Mouse (Mus musculus) ES-E14 (cell line): ENCODE measurements around the gene Pakap. TPM values are rescaled to one million over a fixed set of nuclear protein-coding genes. Genes with fewer than 3 reads are reported as not detected.
A peak's percentile ranks its signal among the peaks of the same experiment; 100 is the strongest.

Experiments used
- DNase-seq: peaks from one replicate; pipeline ENCODE4 v3.0.0-alpha.2; 2013; ENCODE audit warnings: low read depth, low spot score
- H3K27ac ChIP-seq: 2 replicates; pipeline ENCODE4 v1.5.1; 2012; ENCODE audit warnings: low read depth, mild to moderate bottlenecking, low read length, moderate library complexity, mixed read lengths; ENCODE audit not compliant: poor library complexity, insufficient read depth, severe bottlenecking
- H3K36me3 ChIP-seq: 2 replicates; pipeline ENCODE4 v1.6.1; 2012; ENCODE audit warnings: mild to moderate bottlenecking, low read length, moderate library complexity, mixed read lengths; ENCODE audit not compliant: control insufficient read depth, poor library complexity, insufficient read depth, severe bottlenecking
- H3K4me1 ChIP-seq, 2 experiments: fragments of 150-350 bp in 1 of 2; sonication (generic) in 1 of 2; 2 replicates each; pipeline ENCODE4 v1.6.1; 2012; ENCODE audit warnings: low read length in 2 of 2, mild to moderate bottlenecking in 1 of 2, mixed read lengths in 1 of 2; ENCODE audit not compliant: control insufficient read depth in 2 of 2, insufficient read depth in 2 of 2, poor library complexity in 1 of 2
- H3K4me3 ChIP-seq, 2 experiments: fragments of 150-350 bp in 1 of 2; sonication (generic) in 1 of 2; 2 replicates each; pipeline ENCODE4 v1.5.1; 2012; ENCODE audit warnings: low read length in 2 of 2, low read depth in 1 of 2, mild to moderate bottlenecking in 1 of 2, mixed read lengths in 1 of 2; ENCODE audit not compliant: insufficient read depth in 1 of 2, poor library complexity in 1 of 2, severe bottlenecking in 1 of 2
- H3K9ac ChIP-seq: 2 replicates; pipeline ENCODE4 v1.6.1; 2012; ENCODE audit warnings: low read depth, mild to moderate bottlenecking, low read length, mixed read lengths; ENCODE audit not compliant: poor library complexity, insufficient read depth, severe bottlenecking
- H3K9me3 ChIP-seq: fragments of 150-350 bp; sonication (generic); 2 replicates; pipeline ENCODE4 v1.6.1; 2012; ENCODE audit warnings: low read depth, mild to moderate bottlenecking, low read length; ENCODE audit not compliant: control insufficient read depth, insufficient read depth
- CHD2 ChIP-seq: IDR thresholded peaks from 2 replicates; pipeline ENCODE4 v1.6.1; 2014; ENCODE audit warnings: mild to moderate bottlenecking, low read depth, low read length, inconsistent platforms
- HCFC1 ChIP-seq: IDR thresholded peaks from 2 replicates; pipeline ENCODE4 v1.6.1; 2012; ENCODE audit warnings: low read length, inconsistent platforms, borderline replicate concordance; ENCODE audit not compliant: insufficient read depth
- MAFK ChIP-seq: IDR thresholded peaks from 2 replicates; pipeline ENCODE4 v1.6.1; 2014; ENCODE audit warnings: mild to moderate bottlenecking, low read depth, low read length, inconsistent platforms; ENCODE audit not compliant: insufficient read depth
- ZC3H11A ChIP-seq: IDR thresholded peaks from 2 replicates; pipeline ENCODE4 v1.6.1; 2012; ENCODE audit warnings: low read depth, mild to moderate bottlenecking, inconsistent platforms, low read length, borderline replicate concordance
- ZNF384 ChIP-seq: IDR thresholded peaks from 2 replicates; pipeline ENCODE4 v1.6.1; 2012; ENCODE audit warnings: low read depth, low read length, inconsistent platforms
- in situ Hi-C, 2 experiments: fragments of 600-800 bp; cut with MboI; formaldehyde crosslinking; loops; one replicate each; pipeline ENCODE4 v1.15.1; 2025; ENCODE audit warnings: low sequenced_read_pairs in 2 of 2, inconsistent platforms in 1 of 2; ENCODE audit not compliant: unreplicated experiment in 2 of 2
- total RNA-seq: library from RNA; depleted of rRNA; stranded (reverse); fragments of 300-350 nt; gene quantifications from 2 replicates; pipeline ENCODE4 v1.2.3, GENCODE M21; 2012

Gene Pakap
- total RNA-seq, 1 experiment = 5.8 TPM

GRCm38 (mm10) chr4:57783853-57784600, 216.0 kb downstream of the Pakap start:
- no peak for DNase-seq
- in situ Hi-C loops = no loop called here

GRCm38 (mm10) chr4:57788709-57789108, 220.7 kb downstream of the Pakap start:
- Histone ChIP-seq H3K4me3 (no peak overlapping the region), H3K27ac (no peak overlapping the region), H3K36me3 (no peaks in the 10 kb centered on the region), H3K4me1 (peaks cover 0 to 4% of the 10 kb centered on the region in 2 experiments; a peak in 2 of 4 replicates), H3K9ac (no peak overlapping the region), H3K9me3 (no peaks in the 10 kb centered on the region)
- TF ChIP-seq ZC3H11A (peak; percentile 42; the same call in 1 of the 2 replicates), HCFC1 (no peak), CHD2 (no peak), MAFK (no peak), ZNF384 (no peak)
- DNase-seq = no peak
- in situ Hi-C loops = no loop called here

More at GRCm38 (mm10) chr4:57783853-57784600, 216.0 kb downstream of the Pakap start:
- no peak for TF ChIP-seq ZC3H11A
- TF ChIP-seq ZNF384 = no peak
- no peak for TF ChIP-seq MAFK
- TF ChIP-seq CHD2 = no peak
- no peak for TF ChIP-seq HCFC1
- H3K4me1 ChIP-seq = peaks cover 0 to 5% of the 10 kb centered on the region in 2 experiments; a peak in 1 of 4 replicates
- no peak overlapping the region for H3K4me3 ChIP-seq
- no peaks in the 10 kb centered on the region for H3K9me3 ChIP-seq
- no peaks in the 10 kb centered on the region for H3K36me3 ChIP-seq
- no peak overlapping the region for H3K27ac ChIP-seq
- no peak overlapping the region for H3K9ac ChIP-seq

GRCm38 (mm10) chr4:57789118-57789517, 221.1 kb downstream of the Pakap start:
- Histone ChIP-seq H3K27ac (no peak overlapping the region), H3K4me3 (no peak overlapping the region), H3K4me1 (peaks cover 0 to 5% of the 10 kb centered on the region in 2 experiments; a peak in 2 of 4 replicates), H3K9ac (no peak overlapping the region), H3K9me3 (no peaks in the 10 kb centered on the region), H3K36me3 (no peaks in the 10 kb centered on the region)
- TF ChIP-seq ZNF384 (no peak), ZC3H11A (no peak), CHD2 (no peak), HCFC1 (no peak), MAFK (no peak)
- no peak for DNase-seq
- in situ Hi-C loops = no loop called here

- H3K4me1 ChIP-seq = peaks cover 3 to 15% of the 10 kb centered on the region in 2 experiments; a peak in 2 of 4 replicates
- no peak overlapping the region for H3K9ac ChIP-seq
- TF ChIP-seq ZNF384 (no peak), MAFK (no peak), CHD2 (no peak), HCFC1 (no peak), ZC3H11A (no peak)
- no peaks in the 10 kb centered on the region for H3K9me3 ChIP-seq
- H3K36me3 ChIP-seq = 0 out of 2 replicates have a peak, but pooled peaks cover 2% of the 10 kb centered on the region
- H3K4me3 ChIP-seq = no peak overlapping the region
- in situ Hi-C loops = no loop called here
- DNase-seq = no peak
- H3K27ac ChIP-seq = no peak overlapping the region
These were observed 226.0 kb downstream of the Pakap start for GRCm38 (mm10) chr4:57793989-57794388.
